Mouse (Mus musculus) retina, postnatal 7 days (tissue): ENCODE measurements around the gene Utp18.

Experiments
- DNase-seq: peaks from one replicate; pipeline ENCODE4 v3.0.0-alpha.2; 2012; ENCODE audit warnings: low read depth, low spot score

The Utp18 gene

GRCm38 (mm10) chr11:93829327-93829679 lies 56.3 kb downstream of the Utp18 start:
- no peak for DNase-seq

- no peak for DNase-seq
These were observed 56.8 kb downstream of the Utp18 start for GRCm38 (mm10) chr11:93828619-93829326.

- no peak for DNase-seq
These were observed 63.3 kb downstream of the Utp18 start for GRCm38 (mm10) chr11:93822261-93822660.

GRCm38 (mm10) chr11:93821533-93821932 lies 64.0 kb downstream of the Utp18 start:
- DNase-seq, result no peak

- no peak for DNase-seq
These were observed 67.4 kb downstream of the Utp18 start for GRCm38 (mm10) chr11:93817966-93818738.

- no peak for DNase-seq
These were observed 72.6 kb downstream of the Utp18 start for GRCm38 (mm10) chr11:93812955-93813354.

DNA sequence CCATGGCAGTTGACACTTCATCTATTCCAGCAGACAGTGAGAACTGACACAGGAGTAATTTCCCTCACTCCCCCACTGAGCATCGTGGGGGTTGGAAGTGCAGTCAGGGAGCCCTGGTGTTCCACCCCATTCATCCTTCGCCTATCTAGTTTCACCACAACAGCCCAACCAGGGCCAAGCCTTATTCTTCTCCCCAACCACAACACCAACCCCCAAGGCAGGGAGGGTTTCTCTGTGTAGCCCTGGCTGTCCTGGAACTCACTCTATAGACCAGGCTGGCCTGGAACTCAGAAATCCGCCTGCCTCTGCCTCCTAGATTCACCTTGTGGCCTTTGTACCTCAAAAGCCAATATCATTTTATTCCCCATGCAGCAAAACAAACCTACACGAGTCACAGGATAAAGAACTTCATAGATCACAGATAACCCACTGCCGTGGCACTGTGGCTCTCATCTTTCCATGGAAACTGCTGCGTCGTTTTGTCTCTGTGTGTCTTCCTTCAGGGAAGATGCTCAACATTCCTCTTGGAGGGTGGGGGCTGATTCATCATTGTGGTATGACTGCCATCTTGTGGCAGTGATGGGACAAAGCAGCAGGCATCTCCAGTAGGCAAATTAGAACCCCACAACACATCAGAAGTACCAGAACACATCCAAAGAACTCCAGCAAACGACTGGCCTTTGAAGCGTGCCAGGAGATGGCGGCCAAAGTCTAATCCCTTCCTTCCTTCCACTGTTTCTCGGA lies 73.3 kb downstream of the Utp18 start:
- DNase-seq, result peak; percentile 48
